Mouse (Mus musculus) megakaryocyte, embryonic 14.5 days (primary cell): Measurements from ENCODE around the gene Zfp667.
"Not testable (repeated sequence)": the region's sequence is repeated elsewhere in the genome, so short reads cannot be mapped to it uniquely, and the experiment has no call there.

ENCODE experiments used
- FLI1 ChIP-seq: IDR thresholded peaks from 2 replicates; pipeline ENCODE4 v1.6.1; 2012; ENCODE audit warnings: low read length, inconsistent platforms, mixed read lengths
- GATA1 ChIP-seq: IDR thresholded peaks from 3 replicates; pipeline ENCODE4 v1.6.1; 2012; ENCODE audit warnings: mixed read lengths, low read length, inconsistent platforms, borderline replicate concordance

GRCm38 (mm10) chr7:6300796-6301195, 14.4 kb downstream of the Zfp667 start:
- not testable (repeated sequence) for TF ChIP-seq GATA1, FLI1
